Mouse (Mus musculus) embryo, embryonic 10 days (tissue): ENCODE results near the gene Rtl10.
"Not testable (repeated sequence)": the region's sequence is repeated elsewhere in the genome, so short reads cannot be mapped to it uniquely, and the experiment has no call there.

Experiments used
- DNase-seq: peaks from one replicate; pipeline ENCODE4 v3.0.0-alpha.2; 2015; ENCODE audit warnings: low spot score

Gene Rtl10

DNA sequence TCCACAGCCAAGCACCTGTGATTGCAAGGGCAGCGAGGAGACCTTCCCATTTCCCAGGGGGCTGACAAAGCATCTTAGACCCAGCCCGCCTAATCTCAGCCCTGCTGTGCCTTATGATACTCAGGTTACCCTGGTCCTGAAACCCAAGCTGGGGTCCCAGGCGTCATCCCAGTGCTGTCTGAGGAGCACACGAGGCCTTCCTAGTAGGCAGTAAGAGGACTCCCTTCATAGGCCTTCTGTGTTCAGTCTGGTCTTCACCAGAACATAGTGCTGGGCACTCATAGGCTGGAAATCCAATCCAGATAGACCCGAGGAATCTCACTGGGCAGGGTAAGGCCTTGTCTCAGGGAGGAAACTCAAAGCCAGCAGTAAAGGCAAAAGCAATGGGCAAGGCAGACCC, 14.9 kb upstream of the Rtl10 start:
- no peak for DNase-seq

GRCm38 (mm10) chr16:18484386-18484785, 14.3 kb upstream of the Rtl10 start:
- peak; percentile 17 for DNase-seq

DNA sequence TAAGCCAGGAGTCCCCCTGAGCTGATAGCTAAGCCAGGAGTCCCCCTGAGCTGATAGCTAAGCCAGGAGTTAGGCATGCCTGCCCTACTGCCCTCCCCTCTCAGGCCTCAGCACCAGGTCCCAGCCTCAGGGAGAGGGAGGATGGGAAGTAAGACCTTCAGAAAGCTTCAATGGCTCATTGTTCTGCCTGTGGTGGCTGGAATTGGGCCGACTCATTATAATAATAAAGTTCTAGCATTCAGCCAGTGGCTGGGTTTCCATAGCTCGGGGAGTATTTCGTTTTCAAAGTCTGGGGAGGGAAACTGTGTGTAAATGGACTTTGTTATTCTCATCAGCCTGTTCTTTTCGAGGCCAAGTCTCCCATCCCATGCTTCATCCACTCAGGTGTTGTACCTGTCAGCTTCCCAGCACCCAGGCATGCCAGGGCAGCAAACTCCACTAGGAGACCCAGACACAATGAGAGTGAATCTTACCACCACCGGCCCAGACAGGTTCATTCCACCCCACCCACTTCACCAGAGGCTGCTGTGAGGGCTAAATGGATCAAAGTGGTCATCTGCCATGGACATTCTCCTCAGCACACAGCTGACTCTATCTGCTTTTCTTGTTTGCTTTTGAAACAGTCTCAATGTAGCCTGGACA, 13.8 kb upstream of the Rtl10 start:
- DNase-seq: peak; percentile 33

GRCm38 (mm10) chr16:18486126-18486525, 12.6 kb upstream of the Rtl10 start:
- DNase-seq: no peak

DNA sequence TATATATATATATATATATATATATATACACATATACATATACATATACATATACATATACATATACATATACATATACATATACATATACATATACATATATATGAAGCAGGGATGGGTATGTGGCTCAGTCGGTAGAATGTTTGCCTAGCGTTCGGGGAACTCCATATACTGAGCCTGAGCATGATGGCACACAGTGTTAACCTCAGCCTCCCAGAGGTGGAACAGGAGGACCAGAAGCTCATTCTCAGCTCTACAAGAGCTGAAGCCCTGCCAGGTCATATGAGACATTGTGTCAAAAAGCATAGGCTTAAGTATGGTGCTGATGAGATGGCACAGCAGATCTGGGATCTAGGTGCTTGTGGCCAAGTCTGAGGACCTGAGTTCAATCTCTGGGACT, 8.4 kb upstream of the Rtl10 start:
- no peak for DNase-seq

DNA sequence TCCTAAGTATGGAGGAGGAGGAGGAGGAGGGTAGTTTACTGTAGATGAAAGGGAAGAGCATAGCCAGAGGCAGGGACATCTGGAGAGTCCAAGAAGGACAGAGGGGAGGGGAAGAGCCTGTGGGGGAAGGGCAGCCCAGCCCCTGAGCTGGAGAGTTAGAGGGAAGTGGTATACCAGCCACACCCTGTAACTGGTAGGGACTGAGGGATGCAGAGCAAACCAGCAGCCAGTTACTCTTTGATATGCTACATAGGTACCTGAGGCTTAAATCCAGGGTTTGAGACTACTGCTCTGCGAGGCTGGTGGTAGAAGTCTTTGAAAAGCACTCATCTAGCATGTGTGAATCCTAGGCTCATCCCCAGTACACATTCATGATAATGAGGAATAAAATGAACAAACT, 7.8 kb upstream of the Rtl10 start:
- no peak for DNase-seq

GRCm38 (mm10) chr16:18497865-18498515, 711 bp upstream of the Rtl10 start:
- DNase-seq: peak; percentile 54

GRCm38 (mm10) chr16:18498996-18499395, 295 bp downstream of the Rtl10 start:
- no peak for DNase-seq

- DNase-seq: no peak
Measured at GRCm38 (mm10) chr16:18501531-18501930, 2.8 kb downstream of the Rtl10 start.

GRCm38 (mm10) chr16:18503566-18504342, 5.1 kb downstream of the Rtl10 start:
- DNase-seq: peak; percentile 19

GRCm38 (mm10) chr16:18506524-18507199, 8.0 kb downstream of the Rtl10 start:
- no peak for DNase-seq

- no peak for DNase-seq
Measured at GRCm38 (mm10) chr16:18507200-18507549, 8.5 kb downstream of the Rtl10 start.

GRCm38 (mm10) chr16:18511741-18512140, 13.0 kb downstream of the Rtl10 start:
- no peak for DNase-seq

GRCm38 (mm10) chr16:18513508-18513907, 14.8 kb downstream of the Rtl10 start:
- DNase-seq: no peak

DNA sequence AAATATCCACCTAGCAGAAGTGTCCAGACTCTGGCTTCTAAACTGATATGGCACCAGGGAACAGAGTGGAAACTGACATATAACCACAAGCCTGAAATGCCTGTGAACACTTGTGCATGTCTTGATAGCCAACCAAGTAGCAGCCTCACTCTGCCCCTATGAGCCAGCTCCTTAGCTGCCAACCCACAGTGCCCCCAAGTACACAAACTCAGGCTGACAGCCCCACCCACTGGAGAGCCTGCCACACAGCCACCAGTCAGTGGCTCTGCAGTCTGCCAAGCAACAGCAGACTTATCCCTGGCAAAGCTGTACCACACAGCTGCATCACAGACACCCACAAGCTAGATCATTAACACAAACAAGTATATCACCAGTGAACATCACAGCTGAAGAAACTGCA, 19.4 kb downstream of the Rtl10 start:
- DNase-seq: no peak

DNA sequence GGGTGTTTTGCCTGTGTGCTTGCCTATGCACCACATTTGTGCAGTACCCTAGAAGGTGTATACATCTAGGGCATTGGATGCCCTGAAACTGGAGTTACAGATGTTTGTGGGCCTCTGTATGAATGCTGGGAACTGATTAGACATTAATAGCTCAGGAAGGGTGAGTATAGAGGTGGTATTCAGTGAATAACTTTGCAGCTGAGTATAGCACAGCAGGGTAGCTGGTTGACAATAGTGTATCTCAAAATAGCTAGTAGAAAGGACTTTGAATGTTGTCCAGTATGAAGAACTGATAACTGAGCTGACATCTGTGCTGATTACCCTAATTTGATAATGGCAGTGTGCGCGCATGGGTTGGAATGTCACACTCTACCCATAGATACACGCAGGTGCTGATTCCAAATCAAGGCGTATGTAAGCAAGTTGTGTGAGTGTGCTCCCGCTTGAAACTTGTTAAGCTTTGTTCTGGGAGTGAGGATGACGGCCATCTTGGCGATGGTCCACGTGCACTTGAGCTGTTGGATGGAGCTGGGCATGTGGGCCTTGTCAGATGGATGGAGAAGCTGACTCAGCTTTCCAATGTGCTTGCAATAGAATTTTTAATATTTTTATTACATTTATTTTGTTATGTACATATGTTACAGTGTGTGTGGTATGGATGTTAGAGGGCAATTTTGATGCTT, 25.0 kb downstream of the Rtl10 start:
- DNase-seq: no peak

DNA sequence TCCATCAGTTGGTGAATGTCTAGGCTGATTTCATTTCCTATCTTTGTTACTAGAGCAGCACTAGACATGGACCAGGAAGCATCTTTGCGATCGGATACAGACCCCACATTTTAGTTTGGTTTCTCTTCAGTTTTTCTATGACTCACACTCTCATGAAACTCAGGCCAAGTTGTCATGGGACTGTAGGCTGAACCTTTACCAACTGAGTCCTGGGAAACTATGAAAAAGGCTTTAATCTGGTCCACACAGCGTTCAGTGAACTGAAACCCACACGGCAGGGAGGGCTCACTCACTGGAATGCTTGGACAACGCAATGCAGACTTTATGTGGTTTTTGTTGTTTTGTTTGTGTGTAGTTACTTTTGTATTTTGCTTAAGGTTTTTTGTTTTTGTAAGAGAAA, 30.0 kb downstream of the Rtl10 start:
- no peak for DNase-seq

GRCm38 (mm10) chr16:18533061-18533460, 34.4 kb downstream of the Rtl10 start:
- DNase-seq: not testable (repeated sequence)

GRCm38 (mm10) chr16:18537407-18537990, 38.8 kb downstream of the Rtl10 start:
- DNase-seq: no peak

GRCm38 (mm10) chr16:18539281-18539680, 40.6 kb downstream of the Rtl10 start:
- DNase-seq: no peak

DNA sequence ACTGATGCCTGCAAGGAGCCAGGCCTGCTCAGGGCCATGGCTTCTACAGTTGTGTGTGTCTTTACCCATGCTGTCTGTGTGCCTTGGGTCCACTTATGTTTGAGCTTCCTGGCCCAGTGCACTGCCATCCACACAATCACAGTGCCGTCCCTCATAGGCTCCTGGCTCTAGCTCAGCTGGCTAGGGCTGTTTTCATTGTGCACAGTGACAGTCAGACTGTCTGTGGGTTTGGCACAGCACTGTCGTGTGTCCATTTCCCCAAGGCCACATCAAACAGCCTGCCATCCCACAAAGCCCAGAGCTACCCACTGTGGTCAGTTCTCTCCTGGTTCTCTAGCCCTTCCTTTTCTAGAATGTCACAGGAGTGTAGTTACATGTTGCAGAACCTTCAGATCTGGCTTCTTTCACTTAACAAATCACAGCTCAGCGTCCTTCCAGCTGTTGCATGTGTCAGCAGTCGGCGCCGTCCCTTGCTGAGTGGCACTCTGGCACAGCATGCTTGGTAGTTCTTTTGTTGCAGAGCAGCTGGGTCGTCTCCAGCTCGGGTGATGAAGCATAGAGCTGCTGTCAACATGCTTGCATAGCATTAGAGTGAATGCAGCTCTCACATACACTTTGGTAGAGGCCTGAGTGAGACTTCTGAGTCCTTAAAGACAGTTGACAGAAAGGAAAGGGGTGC, 44.6 kb downstream of the Rtl10 start:
- DNase-seq: no peak
